Mouse (Mus musculus) urinary bladder, postnatal 4 days (tissue): ENCODE results near the gene Etfa.

Experiments
- DNase-seq, 2 experiments: peaks; one replicate each; pipeline ENCODE4 v3.0.0; 2021 to 2022; ENCODE audit warnings: low spot score in 2 of 2

The Etfa gene

GRCm38 (mm10) chr9:55512027-55512543 lies at the start of gene Etfa:
Gene Etfa, minus strand, starts transcription at chr9:55512243.
- peak; percentile 92 to 94 for DNase-seq

- no peak for DNase-seq
Measured at GRCm38 (mm10) chr9:55560960-55561359, 48.9 kb upstream of the Etfa start.

GRCm38 (mm10) chr9:55554986-55555385 lies 42.9 kb upstream of the Etfa start:
- no peak for DNase-seq

GRCm38 (mm10) chr9:55549302-55549890 lies 37.4 kb upstream of the Etfa start:
- DNase-seq: no peak

GRCm38 (mm10) chr9:55548871-55549270 lies 36.8 kb upstream of the Etfa start:
- no peak for DNase-seq

GRCm38 (mm10) chr9:55546176-55547010 lies 34.4 kb upstream of the Etfa start:
- peak in 1 of 2 experiments; percentile 41 for DNase-seq

GRCm38 (mm10) chr9:55545556-55546175 lies 33.6 kb upstream of the Etfa start:
- DNase-seq: no peak

GRCm38 (mm10) chr9:55544861-55545555 lies 33.0 kb upstream of the Etfa start:
- DNase-seq: peak in 1 of 2 experiments; percentile 28

GRCm38 (mm10) chr9:55543703-55544401 lies 31.8 kb upstream of the Etfa start:
- peak in 1 of 2 experiments; percentile 23 for DNase-seq

- DNase-seq: no peak
Measured at GRCm38 (mm10) chr9:55543336-55543702, 31.3 kb upstream of the Etfa start.

- no peak for DNase-seq
Measured at GRCm38 (mm10) chr9:55542366-55543325, 30.6 kb upstream of the Etfa start.

- no peak for DNase-seq
Measured at GRCm38 (mm10) chr9:55541681-55542365, 29.8 kb upstream of the Etfa start.

GRCm38 (mm10) chr9:55540888-55541287 lies 28.8 kb upstream of the Etfa start:
- peak in 1 of 2 experiments; percentile 47 for DNase-seq

GRCm38 (mm10) chr9:55540391-55540770 lies 28.3 kb upstream of the Etfa start:
- DNase-seq: no peak

- no peak for DNase-seq
Measured at GRCm38 (mm10) chr9:55539661-55540390, 27.8 kb upstream of the Etfa start.

GRCm38 (mm10) chr9:55539006-55539405 lies 27.0 kb upstream of the Etfa start:
- no peak for DNase-seq

GRCm38 (mm10) chr9:55538377-55538776 lies 26.3 kb upstream of the Etfa start, which contains the start of gene Isl2:
Gene Isl2, plus strand, starts transcription at chr9:55538672.
- no peak for DNase-seq

- peak in 1 of 2 experiments; percentile 32 for DNase-seq
Measured at GRCm38 (mm10) chr9:55535907-55536306, 23.9 kb upstream of the Etfa start.

- no peak for DNase-seq
Measured at GRCm38 (mm10) chr9:55525716-55526115, 13.7 kb upstream of the Etfa start.
